Mouse (Mus musculus) urinary bladder, adult 2 months (tissue): ENCODE results near the gene Fis1. TPM values are rescaled to one million over a fixed set of nuclear protein-coding genes. Genes with fewer than 3 reads are reported as not detected.
A peak's percentile ranks its signal among the peaks of the same experiment; 100 is the strongest.
"Not testable (repeated sequence)": the region's sequence is repeated elsewhere in the genome, so short reads cannot be mapped to it uniquely, and the experiment has no call there.

ENCODE experiments used
- DNase-seq: peaks from one replicate; pipeline ENCODE4 v3.0.0; 2022; ENCODE audit warnings: low spot score
- polyA plus RNA-seq: library from polyadenylated mRNA; depleted of rRNA; stranded (reverse); fragments of >200 nt; gene quantifications from 2 replicates; pipeline ENCODE4 v1.2.3, GENCODE M21; 2012; rRNA removed

Fis1 gene
- polyA plus RNA-seq = 190 and 203 TPM in 2 replicates

DNA sequence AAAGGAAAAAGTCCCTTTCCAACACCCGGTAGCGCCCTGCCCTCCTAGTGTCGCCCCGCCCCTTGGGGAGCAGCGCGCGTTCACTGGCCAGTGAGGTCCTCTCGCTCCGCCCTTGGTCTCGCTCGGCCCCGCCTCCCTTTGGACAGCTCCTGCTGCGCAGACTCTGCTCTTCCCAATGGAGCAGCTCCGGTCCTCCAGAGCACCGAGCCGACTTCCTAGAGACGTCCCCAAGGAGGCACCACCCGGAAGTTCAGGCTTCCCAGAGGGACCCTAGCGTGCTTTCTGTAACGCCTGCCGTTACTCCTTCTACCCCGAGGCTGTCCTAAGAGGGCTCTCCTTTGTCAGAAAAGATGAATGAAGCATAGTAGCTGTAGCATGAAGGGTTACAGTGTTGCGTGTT is at the start of gene Fis1:
Gene Fis1, plus strand, starts transcription at position 261 of the 400 bp plus-strand sequence.
- peak; percentile 82 for DNase-seq

DNA sequence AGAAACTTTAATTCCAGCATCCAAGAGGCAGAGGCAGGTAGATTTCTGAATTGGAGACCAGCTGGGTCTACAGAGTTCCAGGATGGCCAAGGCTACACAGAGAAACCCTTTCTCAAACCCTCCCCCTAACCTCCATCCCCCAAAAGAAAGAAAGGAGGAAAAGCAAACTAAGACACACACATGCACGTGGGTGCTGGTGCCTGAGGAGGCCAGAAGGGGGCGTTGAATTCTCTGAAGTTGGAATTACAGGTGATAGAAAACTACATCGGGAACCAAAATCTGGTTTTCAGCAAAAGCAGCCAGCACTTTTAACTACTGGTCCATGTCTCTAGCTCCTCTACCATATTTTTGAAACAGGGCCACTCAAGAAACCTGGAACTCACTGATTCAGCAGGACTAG is 48.5 kb upstream of the Fis1 start:
- no peak for DNase-seq

DNA sequence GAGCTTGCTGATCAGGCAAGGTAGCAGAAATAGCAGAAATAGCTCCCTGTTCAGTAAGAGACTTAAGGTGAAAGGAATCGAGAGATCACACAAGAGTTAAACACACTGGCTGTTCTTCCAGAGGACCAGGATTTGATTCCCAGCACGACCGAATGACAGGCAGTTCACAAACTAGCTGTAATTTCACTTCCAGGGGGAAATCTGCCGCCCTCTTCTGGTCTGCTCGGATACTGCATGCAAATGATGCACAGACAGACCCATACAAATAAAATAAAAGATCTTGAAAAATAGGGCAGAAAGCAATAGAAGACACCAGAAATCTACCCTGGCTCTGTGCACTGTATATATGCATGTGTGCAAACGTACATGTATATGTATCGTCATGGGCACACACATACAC is 47.4 kb upstream of the Fis1 start:
- DNase-seq = no peak

DNA sequence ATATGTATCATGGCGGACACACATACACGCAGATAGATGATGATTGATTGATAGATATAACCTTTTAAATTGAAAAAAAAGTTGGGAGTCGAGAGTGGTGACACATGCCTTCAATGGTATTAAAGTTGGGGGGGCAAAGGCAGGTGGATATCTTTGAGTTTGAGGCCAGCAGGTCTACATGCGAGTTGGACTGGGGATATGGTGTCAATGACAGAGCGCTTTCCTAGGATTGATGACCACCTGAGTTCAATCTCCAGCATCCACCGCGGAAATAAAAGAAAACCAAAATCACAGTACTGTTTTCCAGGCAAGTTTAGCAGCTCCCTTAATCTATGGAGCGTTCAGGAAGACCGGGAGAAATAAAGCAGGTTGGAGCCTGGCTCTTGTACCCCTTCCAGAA is 45.5 kb upstream of the Fis1 start:
- no peak for DNase-seq

DNA sequence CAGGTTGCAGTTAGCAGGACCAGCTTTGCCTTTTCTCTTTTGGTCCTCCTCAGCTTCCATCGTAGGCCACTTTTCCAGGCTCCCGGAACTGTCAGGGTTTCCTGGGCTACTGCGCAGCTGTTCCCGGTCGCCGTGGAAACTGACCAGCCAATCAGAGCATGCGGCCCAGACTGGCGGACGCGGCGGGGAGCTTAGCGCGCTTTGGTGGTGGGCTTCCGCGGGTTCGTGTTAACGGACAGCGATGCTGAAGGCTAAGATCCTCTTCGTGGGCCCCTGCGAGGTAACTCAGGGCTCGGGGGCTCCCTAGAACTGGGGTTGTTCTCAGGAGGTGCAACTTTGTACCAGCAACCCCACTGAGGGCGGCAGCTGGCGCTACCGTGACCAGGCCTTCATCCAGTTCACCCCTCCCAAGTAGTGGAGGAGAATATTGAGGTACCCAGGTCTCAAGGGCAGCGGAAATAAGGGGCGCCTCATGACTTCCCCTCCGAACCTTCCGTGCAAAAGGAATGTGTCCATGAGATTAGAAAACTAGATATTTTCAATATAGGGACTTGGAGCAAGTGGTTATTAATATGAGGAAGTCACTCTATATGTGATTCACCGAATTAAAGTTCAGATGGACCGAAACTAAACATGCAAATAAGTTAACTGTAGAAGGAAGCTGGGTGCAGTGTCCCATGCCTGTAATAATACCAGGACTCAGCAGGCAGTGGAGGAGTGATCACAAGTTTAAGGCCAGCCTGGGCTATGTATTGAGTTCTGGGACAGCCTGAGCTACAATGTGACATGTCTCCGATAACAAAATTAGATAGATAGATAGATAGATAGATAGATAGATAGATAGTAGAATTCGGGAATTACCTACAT is 44.9 kb upstream of the Fis1 start, which contains the start of gene Ift22:
Gene Ift22, plus strand, starts transcription at position 160 of the 867 bp plus-strand sequence.
- peak; percentile 84 for DNase-seq

GRCm38 (mm10) chr5:136914183-136914582 is 38.9 kb upstream of the Fis1 start:
- DNase-seq = no peak

- no peak for DNase-seq
These were observed 35.3 kb upstream of the Fis1 start for GRCm38 (mm10) chr5:136917613-136918242.

DNA sequence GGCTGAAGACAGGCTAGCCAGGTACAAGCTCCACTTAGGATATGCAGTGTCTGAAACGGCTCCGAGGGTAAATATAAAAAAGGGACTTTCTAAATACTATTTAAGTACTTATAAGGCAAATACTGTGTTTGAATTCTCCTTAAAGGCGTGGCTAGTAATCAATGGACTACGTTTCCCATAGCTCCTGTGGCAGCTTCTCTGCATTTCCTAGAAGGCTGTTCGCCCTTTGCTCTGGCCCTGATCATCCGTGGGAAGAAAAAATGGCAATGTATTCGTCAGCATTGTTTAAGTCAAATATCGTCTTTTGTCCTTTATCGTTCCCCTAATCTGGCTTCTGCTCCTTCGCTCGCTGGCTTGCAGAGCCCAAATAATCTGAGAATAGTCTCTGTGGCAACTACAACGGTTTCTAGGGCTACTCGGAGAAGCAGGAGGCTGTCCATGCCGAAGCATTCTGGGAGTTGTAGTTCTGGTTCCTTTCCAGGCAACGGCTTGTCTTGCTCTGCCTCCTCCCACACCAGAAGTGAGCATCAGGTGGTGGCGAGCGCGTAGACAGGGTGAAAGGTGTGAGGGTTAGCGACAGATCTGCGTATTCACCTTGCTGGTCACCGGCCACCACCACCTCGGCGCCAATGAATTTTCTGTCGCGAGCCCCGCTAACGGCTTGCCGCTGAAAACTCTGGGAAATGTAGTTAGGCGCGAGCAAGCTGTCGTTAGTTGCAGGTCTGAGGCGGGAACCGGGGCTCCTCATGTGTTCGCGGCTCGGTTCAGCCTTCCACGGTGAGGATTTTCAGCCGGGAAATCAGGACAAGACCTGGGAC is 34.2 kb upstream of the Fis1 start:
- DNase-seq = peak; percentile 49

- DNase-seq = no peak
These were observed 33.4 kb upstream of the Fis1 start for GRCm38 (mm10) chr5:136919546-136920301.

DNA sequence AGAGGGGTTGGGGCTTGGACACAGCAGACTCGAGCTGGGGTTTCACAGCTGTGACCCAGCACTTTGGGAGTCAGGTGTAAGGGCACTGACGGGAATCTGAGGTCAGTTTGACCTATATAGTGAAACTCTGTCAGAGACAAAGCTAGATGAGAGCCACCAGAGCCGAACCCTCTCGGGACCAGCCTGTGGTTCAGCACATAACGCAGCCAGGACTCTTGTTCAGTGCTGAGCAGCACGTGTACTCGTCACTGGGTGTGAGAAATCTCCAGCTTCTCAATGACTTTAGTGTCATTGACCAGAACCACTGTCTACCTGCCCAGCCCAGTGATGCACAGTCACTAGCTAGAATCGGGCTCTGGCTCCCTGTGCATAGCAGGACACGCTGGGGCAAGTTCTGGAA is 30.2 kb upstream of the Fis1 start:
- DNase-seq = no peak

- no peak for DNase-seq
These were observed 29.2 kb upstream of the Fis1 start for GRCm38 (mm10) chr5:136923751-136924478.

DNA sequence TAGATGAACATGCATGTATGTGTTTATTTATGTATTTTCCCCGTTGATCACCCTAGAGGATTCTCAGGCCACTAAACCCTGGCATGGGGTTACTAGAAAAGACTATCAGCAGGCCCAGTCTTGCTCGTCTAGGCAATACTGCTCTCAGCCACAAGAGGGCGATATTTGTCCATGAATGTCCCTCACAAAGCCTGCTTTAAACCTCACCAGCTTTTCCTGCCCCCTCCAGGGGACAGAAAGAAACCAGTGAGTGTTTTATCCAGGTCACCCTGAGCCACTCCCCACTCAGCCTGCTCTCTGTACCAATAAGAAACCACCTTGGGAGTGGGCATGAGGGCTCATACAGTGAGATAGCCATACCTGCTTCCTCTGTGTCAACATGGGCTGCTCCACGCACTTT is 24.0 kb upstream of the Fis1 start:
- peak; percentile 48 for DNase-seq

DNA sequence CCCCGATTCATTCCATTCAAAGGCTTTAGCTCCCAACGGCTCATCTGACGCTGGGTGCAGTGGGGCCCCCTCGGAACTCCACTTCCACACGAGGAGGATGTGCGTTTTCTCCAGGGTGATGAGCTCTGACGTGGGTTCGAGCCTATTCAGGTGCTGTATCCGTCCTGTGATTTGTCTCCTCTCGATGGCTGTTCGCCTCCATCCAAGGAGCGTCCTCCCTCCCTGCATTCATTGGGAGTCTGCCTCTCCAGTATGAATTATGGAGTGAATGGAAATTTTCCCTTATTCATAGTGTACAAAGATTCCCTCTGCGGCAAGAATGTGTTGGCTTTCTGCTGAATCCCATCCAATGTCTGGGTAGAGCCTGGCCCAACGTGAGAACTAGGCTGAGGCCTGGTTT is 21.2 kb upstream of the Fis1 start:
- DNase-seq = no peak

GRCm38 (mm10) chr5:136932956-136933355 is 20.1 kb upstream of the Fis1 start:
- DNase-seq = no peak

DNA sequence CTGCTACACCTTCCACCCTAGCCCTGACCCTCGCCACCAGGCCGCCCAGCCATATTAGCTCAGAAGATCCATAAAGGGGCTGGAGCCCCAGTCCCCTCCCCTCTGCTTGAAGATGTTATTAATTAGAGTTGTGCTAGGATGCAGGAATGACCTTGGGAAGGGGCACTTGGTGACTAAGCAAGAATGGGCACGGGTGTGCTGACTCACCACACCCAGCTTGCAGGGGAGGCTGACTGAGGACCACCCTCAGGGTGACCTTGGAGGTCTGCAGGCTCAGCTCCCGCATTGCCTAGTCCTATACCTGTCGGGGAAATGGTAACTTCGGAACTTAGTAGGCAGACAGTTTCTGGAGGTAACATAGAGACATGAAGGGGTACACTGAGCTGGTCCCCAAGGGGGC is 19.1 kb upstream of the Fis1 start:
- DNase-seq = no peak

DNA sequence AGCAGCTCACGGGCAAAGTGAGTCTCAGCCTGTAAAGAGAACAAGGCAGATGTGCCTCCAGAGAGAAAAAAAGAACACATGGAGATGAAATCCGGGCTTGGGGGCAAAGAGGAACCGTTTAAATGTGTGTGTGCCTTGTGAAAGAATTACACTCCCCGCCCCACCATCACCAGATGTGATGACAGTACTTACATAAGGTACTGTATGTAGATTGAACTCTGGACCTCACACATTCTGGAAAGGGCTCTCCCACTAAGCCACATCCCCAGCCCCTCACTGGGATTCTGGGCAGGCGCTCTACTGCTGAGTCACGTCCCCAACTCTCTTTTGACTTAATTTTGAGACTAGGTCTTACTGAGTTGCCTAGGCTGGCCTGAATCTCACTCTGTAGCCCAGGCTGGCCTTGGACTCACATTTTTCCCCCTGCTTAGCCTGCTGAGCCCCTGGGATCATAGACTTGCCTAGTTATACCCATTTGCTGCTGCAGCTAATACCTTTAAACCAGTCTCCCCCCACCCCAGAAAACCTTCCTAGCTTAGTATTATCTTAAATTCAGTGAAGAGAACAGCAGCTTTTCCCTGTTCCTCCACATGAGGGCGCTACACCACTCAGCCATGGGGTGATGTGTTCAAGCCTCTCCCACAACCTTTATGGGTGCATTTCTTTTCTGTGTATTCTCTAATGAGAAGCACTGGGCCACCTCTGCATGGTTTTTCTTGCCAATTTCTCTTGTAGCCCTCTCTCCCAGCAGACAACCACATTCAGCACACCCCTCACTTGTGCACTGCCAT is 17.0 kb upstream of the Fis1 start:
- DNase-seq = no peak

DNA sequence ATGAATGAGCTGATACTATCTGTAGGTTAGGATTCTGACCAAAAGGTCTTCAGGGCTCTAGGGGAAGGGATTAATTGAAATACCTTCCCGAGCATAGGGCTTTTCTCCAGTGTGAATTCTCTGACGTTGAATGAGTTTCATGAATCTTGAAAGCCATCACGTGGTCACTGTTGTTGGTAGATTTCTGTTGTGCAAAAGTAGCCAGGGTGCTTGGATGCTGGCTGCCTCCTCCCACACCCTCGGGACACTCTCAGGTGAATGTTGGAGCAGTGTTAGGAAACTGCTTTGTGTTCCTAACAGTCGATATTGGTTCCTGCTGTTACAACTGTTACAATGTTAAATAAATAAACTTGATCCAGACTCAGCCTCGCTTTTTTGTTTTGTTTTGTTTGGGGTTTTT is 16.3 kb upstream of the Fis1 start:
- DNase-seq = no peak

- no peak for DNase-seq
These were observed 15.5 kb upstream of the Fis1 start for GRCm38 (mm10) chr5:136937621-136938020.

GRCm38 (mm10) chr5:136939284-136939683 is 13.8 kb upstream of the Fis1 start:
- DNase-seq = no peak

GRCm38 (mm10) chr5:136940029-136940428 is 13.0 kb upstream of the Fis1 start:
- DNase-seq = not testable (repeated sequence)
